Mouse (Mus musculus): Measurements from ENCODE around the gene Nlgn3.

Nlgn3 gene

DNA sequence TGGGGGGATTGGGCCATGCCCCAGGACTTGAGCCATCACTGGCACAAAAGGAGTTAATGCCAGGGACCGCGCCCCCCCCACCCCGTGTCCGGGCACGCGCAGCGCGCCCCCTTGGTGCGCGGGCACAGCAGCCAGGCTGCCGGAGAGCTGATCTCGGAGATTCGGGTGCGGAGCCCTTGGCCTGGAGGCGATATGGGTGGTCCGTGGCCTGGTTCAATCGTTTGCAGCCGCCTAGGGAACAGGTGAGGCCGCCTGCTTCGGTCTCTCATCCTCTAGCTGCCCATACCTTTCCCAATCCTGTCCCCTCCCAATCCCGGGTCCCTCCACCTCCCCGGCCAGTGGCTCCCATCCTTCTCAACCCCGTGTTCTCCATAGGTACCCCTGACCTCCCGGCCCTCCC lies at the start of gene Nlgn3:
Nlgn3 (plus strand) TSS at position 114 of the 400 bp plus-strand sequence.
- WGBS, result 0% methylated on average over 13 of the region's 24 CpGs

DNA sequence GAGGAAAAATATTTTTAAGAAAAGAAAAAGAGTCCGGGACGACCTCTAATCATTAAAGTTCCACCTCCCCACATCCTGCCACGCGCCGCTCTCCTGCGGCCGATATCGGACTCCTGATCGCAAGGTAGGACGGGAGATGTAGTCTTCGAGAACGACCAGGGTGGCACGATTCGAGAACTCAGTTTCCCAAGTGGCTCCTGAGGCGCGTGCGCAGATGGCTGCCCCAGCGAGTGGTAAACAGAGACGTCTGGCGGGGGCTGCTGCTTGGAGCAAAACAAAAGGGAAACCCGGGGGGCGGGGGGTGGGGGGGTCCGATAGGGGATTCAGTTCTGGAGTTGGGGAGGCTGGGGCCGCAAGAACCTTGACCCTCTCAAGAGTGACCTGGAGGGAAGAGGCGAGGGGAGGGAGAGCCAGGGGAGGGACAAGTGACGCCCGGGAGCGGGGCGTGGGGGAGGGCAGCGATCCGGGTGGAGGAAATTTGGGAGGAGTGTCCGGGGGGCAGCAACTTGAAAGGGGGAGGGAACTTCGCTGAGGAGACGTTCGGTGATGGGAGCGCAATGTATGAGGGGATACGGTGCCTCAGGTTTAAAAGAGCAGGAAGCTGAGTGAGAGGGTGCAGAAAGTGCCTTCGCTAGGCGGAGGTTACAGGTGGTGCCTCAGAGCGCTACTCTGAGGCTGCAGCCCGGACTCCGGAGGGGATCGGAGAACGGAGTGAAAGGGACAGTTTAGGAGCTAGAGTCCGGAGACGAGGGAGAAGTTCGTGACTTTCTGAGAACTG lies 44.8 kb upstream of the Nlgn3 start, which contains the start of gene Foxo4:
Foxo4 (plus strand) TSS at position 577 of the 778 bp plus-strand sequence.
- 5% methylated on average over 47 of the region's 47 CpGs for WGBS

DNA sequence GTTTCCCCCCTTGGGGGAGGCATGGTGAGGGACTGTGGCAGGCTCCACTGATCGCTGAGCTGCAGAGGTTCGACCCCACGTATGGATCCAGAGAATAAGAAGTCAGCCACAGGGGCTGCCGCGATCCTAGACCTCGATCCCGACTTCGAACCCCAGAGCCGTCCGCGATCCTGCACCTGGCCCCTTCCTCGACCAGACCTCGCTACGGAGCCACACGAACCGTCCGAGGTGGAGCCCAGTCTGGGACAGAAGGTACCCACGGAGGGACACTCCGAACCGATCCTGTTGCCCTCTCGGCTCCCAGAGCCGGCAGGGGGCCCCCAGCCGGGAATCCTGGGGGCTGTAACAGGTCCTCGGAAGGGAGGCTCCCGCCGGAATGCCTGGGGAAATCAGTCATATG lies 44.2 kb upstream of the Nlgn3 start:
- WGBS, result 0% methylated on average over 15 of the region's 26 CpGs

DNA sequence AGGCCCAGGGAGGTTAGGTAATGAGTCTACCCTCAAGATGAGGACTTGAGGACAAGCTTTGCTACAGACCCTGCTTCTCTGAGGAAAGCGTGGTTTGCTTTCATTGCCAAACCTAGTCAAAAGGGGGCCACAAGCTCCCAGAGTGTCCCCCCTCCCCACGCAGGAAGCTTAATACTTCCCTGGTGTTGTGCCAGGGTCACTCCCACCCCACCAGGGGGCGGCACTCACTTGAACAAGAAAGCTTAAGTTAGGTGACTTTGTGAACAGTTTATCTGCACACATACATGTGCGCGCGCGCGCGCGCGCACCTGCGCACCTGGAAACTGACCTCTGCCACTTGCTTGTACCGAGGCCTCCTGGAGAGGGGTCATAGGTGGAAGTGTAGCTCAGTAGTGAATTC lies 42.4 kb upstream of the Nlgn3 start:
- WGBS, result 88% methylated on average over 13 of the region's 13 CpGs

DNA sequence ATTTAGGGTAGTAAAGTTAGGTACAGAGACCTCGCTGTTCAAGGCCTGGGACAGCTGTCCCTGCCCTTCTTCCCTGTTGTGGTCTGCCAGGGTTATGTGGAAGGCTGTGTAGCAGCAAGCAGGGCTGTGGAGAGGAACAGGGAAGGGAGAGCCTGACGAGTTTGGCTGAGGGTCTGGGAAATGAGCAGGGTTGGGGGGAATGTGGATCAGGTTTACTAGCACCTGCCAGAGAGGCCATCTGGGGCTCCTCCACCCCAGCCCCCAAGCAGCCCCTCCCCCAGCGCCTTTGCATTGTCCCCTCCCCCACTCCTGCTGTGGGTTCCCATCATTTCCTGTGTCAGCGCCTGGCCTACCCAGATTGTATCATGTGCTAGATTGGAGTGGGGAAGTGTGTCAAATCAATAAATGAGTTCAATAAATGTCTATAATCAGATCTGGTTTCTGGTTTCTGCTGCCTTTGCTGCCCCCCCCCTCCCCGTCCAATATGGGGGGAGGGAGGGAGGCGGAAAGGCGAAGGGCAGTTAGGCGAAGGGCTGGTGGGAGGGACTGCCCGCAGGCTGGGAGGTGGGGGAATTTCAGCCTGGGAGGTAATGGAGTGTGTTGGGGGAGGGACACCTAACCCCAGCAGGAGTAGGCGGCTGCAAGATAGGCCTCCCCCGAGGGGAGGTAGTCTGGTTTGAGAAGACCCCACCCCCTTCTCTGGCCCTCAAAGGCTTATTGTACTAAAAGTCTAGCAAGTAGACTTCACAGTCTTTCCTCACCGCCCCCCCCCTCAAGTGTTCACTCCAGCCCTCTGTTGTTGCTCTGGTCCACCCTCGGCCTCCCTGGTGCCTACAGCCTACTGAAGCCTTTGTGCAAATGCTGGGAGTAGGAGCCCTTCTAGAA lies 38.3 kb upstream of the Nlgn3 start:
- WGBS, result 41% methylated on average over 9 of the region's 13 CpGs

DNA sequence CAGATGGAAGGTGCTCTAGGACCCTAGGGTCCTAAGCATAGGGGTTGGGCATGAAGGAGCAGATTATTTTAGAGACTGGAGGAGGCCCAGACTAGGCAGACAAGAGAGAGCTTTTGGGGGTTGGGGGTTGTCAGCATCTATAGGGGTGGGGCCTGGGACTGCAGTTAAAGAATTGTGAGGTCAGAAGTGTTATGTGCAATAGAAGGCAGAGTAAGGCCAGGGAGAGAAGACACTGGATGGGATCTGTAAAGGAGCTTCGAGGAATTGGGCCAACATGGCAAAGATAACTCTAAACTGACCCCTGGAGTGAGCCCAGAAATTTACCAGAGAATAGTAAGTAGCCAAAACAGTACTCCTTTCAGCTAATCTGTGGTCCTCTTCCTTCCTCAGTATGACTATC lies 35.1 kb upstream of the Nlgn3 start, which contains the start of gene Gm614:
Gm614 (minus strand) TSS at position 101 of the 400 bp plus-strand sequence.
- WGBS, result 82% methylated on average over 1 of the region's 1 CpGs

DNA sequence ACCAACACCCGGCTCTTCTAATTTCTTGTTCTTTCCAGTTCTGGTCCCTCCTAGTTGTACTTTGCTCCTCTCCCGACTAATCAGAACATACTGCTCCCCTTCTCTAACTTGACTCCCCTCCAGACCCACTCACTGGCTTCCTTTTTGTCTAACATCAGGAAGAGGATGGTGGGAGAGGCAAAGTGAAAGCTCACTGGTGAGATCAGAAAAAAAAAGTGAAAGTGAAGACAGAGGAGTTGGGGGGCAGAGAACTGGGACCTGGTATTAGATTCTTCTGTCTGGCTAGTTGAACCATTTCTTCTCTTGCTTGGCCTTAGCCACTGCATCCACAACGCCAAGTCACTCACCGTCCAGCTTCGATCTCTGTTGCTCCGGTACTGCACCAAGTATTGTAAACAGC lies 32.3 kb upstream of the Nlgn3 start:
- 96% methylated on average over 6 of the region's 6 CpGs for WGBS

DNA sequence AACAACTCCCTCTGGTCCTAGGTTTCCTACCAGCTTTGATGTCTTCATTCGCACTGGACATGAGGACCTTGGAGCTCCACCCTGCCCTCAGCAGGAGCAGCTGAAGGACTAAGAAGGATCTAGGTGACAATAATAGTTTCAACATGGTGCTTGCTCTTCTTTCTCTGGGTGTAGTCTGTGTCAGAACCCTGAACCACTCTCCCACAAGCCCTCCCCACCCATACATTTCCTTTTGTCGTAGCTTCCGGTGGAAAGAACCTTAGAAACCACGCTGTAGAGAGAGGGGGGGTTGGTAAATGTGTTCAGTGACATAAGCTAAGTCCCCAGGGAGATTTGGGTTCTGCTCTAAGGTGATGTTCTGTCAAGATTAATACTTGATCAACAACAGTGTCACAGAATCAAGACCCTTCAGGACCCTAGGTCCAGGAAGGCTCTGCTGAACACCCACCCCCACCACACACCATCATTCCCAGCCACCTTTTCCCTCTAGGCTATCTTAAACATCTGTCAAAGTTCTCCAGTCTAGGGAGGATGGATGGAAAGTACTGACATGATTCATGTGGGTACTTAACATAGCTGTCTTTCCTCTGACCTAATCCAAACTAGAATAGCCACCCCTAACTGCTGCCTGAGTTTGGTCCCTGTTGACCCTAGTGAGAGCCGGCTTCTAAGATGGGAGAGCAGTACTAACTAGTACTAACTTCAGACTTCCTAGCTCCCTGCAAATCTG lies 30.8 kb upstream of the Nlgn3 start, which contains the start of gene Il2rg:
Il2rg (minus strand) TSS at position 231 of the 730 bp plus-strand sequence.
- WGBS, result 71% methylated on average over 5 of the region's 5 CpGs

DNA sequence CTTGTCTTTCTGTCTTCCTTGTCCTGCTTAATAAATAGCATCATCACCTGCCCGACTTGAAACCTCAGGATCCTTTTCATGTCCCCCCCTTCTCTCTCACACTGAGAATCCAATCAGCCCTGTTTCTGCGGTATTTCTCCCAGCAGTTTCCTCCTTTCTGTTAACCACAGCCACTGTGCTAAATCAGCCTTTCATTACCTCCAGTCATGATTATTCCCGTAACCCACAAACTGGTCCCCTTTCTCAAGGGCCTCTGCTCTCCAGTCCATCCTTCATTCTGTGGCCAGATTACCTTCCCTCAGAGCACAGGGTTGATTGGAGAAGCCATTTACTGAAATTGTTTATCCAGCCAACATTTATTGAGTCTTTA lies 30.2 kb upstream of the Nlgn3 start, which contains the start of gene Gm20489:
Gm20489 (minus strand) TSS at position 269 of the 370 bp plus-strand sequence.
- WGBS, result 81% methylated on average over 3 of the region's 3 CpGs

DNA sequence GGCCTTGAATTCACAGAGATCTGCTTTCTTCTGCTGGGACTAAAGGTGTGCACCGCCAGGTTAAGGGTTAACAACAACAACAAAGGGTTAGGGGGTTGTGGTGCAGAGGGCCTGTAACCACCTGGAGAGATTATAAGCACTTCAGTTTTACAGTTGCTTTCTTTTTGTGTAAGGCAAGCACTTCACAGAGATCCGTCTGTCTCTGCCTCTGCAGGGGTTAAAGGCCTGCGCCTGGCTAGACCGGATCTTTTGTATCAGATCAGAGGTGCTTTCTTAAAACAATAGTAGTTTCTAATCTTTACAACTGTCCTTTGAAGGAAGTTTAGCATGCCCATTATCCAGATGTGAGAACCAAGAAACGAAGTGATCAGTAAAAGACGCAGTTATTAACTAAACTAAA lies 25.6 kb upstream of the Nlgn3 start:
- 18% methylated on average over 6 of the region's 6 CpGs for WGBS

DNA sequence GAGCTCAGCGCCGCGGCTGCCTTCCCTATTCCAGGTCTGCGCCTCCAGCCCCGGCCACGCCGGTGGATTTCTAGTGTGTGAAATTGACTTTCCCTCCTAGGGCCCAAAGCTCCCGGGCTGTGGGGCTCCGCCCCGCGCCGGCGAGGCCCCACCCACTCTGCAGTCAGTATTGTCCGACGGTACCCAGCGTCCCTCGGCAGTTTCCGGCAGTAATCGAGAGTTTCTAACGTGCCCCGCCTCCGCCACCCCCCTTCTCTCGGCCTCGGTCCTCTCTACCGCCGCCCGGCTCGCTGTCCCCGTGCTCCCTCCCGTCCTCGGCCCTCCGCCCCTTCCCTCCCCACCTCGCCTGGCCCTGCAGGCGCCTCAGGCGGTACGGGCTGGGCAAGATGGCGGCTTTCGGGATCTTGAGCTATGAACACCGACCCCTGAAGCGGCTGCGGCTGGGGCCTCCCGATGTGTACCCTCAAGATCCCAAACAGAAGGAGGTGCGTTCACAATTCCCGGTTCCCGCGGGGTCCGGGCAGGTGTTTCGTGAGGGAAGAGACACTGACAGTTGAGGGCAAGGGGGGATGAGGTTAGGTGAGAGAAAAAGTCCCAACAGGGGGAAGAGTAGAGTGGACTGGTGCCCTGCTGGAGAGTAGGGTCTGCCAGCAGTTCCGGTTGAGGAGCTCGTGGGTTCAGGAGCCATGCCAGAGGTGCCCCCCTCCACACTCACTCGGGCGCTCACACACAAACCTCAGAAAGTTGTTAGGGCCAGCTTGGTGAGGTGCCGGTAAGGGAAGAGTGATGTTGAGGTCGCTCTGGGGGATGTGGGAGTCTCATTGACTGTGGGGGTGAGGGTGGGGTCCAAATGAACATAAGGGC lies 24.9 kb upstream of the Nlgn3 start, which contains the start of gene Med12:
Med12 (plus strand) TSS at position 156 of the 864 bp plus-strand sequence.
- 5% methylated on average over 52 of the region's 54 CpGs for WGBS

DNA sequence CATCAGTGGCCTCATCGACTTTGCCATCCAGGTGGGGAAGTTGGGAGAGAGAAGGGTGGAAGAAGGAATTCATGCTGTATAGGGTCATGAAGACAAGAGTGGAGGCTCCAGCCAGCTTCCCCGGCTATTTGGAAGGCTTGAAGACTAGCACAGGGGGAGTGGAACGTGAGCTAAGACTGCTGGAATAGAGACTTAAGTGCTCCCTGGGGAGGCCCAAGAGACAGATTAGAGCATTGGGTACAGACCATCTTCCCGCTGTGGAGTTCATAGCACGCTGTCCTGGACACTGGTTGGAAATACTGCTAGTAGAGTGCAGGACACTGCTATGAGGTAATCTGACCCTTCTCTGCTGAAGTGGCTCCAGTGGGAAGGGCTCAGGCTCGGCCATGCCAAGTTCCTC lies 16.2 kb upstream of the Nlgn3 start:
- WGBS, result 85% methylated on average over 6 of the region's 6 CpGs

DNA sequence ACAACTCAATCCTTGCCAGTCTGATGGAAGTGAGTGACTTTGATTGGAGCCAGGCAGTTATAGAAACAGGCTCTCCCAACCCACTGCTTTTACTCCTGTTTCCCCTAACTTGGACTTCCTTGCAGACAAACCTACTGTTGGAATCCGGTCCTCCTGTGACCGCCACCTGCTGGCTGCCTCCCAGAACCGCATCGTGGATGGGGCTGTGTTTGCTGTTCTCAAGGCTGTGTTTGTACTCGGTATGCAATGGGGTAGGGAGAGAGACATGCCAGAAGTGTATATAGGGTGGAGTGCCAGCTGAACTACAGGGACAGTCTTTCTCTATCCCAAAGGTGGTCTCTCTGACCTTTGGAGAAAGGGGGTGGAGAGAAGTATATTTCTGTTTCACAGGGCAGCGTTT lies 13.4 kb upstream of the Nlgn3 start:
- 16% methylated on average over 6 of the region's 6 CpGs for WGBS

DNA sequence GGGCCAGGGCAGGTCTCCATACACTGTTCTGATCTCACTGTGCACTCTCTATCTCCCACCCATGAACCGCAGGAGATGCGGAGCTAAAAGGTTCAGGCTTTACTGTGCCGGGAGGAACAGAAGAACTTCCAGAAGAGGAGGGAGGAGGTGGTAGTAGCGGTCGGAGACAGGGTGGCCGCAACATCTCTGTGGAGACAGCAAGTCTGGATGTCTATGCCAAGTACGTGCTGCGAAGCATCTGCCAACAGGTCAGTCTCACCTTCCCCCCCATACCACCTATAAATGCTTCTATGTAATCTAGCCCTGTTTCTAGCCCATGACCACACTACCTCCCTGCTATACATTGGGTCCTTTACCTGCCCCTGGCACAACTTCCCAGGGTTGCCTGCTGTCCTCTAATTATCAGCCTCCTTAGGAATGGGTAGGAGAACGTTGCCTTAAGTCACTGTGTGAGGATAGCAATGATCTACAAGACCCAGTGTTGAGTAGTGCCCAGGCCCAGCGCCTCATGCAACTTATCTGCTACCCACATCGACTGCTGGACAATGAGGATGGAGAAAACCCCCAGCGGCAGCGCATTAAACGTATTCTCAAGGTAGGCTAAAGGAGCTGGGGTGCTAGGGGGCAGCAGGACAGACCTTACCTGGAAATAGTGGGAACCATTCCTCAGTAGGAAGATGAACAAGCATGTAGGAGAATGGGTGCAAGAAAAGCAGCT lies 12.9 kb upstream of the Nlgn3 start:
- 94% methylated on average over 14 of the region's 14 CpGs for WGBS

DNA sequence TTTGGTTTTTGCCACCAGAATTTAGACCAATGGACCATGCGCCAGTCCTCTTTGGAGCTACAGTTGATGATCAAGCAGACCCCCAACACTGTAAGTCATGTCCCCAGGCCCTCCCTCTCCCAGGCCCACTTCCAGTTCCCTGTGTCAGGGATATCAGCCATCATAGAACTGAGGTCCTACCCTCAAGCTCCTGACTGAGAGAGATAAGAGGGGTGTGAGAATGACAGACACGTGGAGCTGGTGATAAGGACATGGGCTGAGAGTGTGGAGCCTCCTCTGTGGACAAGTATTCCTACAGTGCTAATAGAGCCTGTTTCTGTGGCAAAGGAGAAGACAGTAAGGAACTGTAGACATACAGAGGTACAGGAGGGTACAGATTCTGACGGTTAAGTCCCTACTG lies 11.4 kb upstream of the Nlgn3 start:
- WGBS, result 96% methylated on average over 3 of the region's 3 CpGs

DNA sequence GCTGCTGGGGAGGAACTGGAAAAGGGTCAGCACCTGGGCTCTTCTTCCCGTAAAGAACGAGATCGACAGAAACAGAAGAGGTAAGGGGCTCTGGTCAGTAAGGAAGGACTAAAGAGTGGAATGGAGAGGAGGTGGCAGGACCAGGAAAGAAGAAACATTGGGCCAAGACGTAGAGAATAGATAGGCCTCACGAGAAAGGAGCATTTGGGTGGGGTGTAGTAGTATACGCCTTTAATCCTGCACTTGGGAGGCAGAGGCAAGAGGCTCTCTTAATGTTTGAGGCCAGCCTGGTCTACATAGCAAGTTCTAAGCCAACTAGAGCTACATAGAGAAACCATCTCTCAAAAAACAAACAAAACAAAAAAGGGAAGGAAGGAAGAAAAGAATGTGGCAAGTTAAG lies 10.5 kb upstream of the Nlgn3 start:
- WGBS, result 89% methylated on average over 6 of the region's 6 CpGs

DNA sequence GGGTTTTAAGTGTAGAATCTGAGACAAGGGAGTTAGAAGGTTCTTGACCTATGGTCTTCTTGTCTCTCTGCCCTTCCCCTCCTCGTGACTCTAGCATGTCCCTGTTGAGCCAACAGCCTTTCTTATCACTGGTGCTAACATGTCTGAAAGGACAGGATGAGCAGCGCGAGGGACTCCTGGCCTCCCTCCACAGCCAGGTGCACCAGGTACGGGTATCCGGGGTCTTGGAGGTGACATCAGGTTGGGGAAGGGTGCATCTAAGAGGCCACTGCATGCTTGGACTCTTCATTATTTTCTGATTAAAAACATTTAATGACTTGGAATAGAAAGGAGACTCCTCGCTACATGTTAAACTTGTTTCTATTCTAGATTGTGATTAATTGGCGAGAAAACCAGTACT lies 9.9 kb upstream of the Nlgn3 start:
- WGBS, result 98% methylated on average over 7 of the region's 7 CpGs

DNA sequence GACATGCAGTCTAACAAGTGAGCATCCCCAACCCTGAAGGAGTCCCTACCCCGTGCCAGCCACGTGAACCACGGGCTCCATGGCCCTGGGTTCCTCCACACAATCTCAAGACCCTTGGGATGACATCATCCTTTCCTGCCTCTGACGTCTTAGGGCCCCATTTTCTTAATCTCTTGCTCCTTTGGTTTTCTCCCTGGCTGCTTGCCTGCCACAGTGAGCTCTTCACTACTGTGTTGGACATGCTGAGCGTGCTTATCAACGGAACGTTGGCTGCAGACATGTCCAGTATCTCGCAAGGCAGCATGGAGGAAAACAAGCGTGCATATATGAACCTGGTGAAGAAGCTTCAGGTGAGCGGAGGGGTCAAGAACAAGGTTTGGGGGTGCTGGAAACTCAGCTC lies 8.9 kb upstream of the Nlgn3 start:
- WGBS, result 87% methylated on average over 10 of the region's 10 CpGs

DNA sequence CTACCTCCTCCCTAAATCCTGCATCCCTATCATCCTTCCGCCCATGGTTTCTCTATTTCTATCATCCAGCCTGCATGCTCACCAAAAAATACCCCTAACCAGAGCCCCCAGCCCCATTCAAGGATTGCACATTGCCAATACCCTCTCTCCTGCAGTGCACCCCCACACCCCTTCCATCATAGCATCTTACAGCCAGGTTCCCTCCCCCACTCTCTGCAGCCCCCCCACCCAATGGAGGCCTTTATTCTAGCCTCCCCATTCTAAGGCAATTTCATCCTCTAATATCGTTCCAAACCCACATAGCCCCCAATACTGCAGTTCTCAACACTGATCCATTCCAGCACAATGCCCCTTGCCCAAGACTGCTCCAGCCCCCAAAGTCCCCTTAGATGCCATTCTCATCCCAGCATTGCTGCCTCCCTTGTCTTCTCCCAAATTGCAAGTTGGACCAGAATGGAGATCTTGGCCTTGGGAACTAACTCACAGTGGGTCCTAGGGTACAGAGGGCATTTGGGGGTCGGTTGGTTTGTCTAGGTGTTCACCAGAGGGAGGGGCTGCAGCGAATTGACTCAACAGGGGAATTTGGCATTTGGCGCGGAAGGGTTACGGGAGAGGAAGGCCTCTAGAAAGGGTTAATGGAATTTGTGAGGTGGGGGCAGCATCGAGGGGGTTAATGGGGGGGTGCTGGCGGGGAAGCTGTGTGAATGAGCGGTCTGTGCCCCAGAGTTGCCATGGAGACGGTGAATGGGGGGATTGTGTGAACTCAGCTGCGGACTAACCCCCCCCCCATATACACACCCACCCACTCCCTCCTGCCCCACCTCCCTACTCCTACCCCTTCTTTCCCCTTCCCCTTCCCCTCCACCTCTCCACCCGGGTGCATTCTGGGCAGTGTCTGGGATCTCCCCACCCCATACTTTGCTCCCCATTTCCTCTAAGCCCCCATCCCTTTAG lies 782 bp downstream of the Nlgn3 start:
- 5% methylated on average over 7 of the region's 13 CpGs for WGBS
